Mouse (Mus musculus): Measurements from ENCODE around the gene Tmprss7. TPM values are rescaled to one million over a fixed set of nuclear protein-coding genes. Genes with fewer than 3 reads are reported as not detected.

Tmprss7 gene
- polyA plus RNA-seq (2012; rRNA removed), result 4.4 TPM in 2 replicates

- Histone ChIP-seq H3K4me3 (ENCODE audit: insufficient read depth, low read length) (no peak within 1 kb of the TSS), H3K4me1 (ENCODE audit: control insufficient read depth, insufficient read depth, low read length) (peaks cover 11% of the 10 kb centered on the region), H3K27ac (ENCODE audit: insufficient read depth, low read length) (peak within 1 kb of the TSS; percentile 68; the same call in 1 of the 2 replicates)
- TF ChIP-seq CTCF (IDR thresholded peaks at IDR 0.05; ENCODE audit: extremely low read depth, insufficient read depth, low read length) (no peak), POLR2A (IDR thresholded peaks at IDR 0.05; ENCODE audit: extremely low read depth, insufficient read depth, low read length) (no peak)
Observed at GRCm38 (mm10) chr16:45693558-45693957, at the start of gene Tmprss7. Gene Tmprss7, minus strand, starts transcription at chr16:45693658.

- Histone ChIP-seq H3K4me1 (ENCODE audit: control insufficient read depth, insufficient read depth, low read length) (no peaks in the 10 kb centered on the region), H3K27ac (ENCODE audit: insufficient read depth, low read length) (peak within 1 kb of the TSS; percentile 95), H3K4me3 (ENCODE audit: insufficient read depth, low read length) (peak within 1 kb of the TSS; percentile 85)
- TF ChIP-seq CTCF (IDR thresholded peaks at IDR 0.05; ENCODE audit: extremely low read depth, insufficient read depth, low read length) (no peak), POLR2A (IDR thresholded peaks at IDR 0.05; ENCODE audit: extremely low read depth, insufficient read depth, low read length) (peak; percentile 88)
Observed at GRCm38 (mm10) chr16:45742615-45743476, 49.4 kb upstream of the Tmprss7 start, which contains the start of gene Abhd10. Gene Abhd10, minus strand, starts transcription at chr16:45742955.

- TF ChIP-seq CTCF (IDR thresholded peaks at IDR 0.05; ENCODE audit: extremely low read depth, insufficient read depth, low read length), result no peak
- no peak for TF ChIP-seq POLR2A (IDR thresholded peaks at IDR 0.05; ENCODE audit: extremely low read depth, insufficient read depth, low read length)
- Histone ChIP-seq H3K27ac (ENCODE audit: insufficient read depth, low read length) (no peak overlapping the region), H3K4me3 (ENCODE audit: insufficient read depth, low read length) (no peak overlapping the region), H3K4me1 (ENCODE audit: control insufficient read depth, insufficient read depth, low read length) (no peaks in the 10 kb centered on the region)
Observed at GRCm38 (mm10) chr16:45737880-45738279, 44.4 kb upstream of the Tmprss7 start.

- TF ChIP-seq POLR2A (IDR thresholded peaks at IDR 0.05; ENCODE audit: extremely low read depth, insufficient read depth, low read length), result no peak
- no peak for TF ChIP-seq CTCF (IDR thresholded peaks at IDR 0.05; ENCODE audit: extremely low read depth, insufficient read depth, low read length)
Observed at GRCm38 (mm10) chr16:45736724-45737123, 43.3 kb upstream of the Tmprss7 start.

GRCm38 (mm10) chr16:45729163-45729562, 35.7 kb upstream of the Tmprss7 start:
- H3K4me1 ChIP-seq (ENCODE audit: control insufficient read depth, insufficient read depth, low read length), result no peaks in the 10 kb centered on the region
- peak overlapping the region; percentile 38; the same call in 1 of the 2 replicates for H3K27ac ChIP-seq (ENCODE audit: insufficient read depth, low read length)
- no peak overlapping the region for H3K4me3 ChIP-seq (ENCODE audit: insufficient read depth, low read length)
- no peak for TF ChIP-seq POLR2A (IDR thresholded peaks at IDR 0.05; ENCODE audit: extremely low read depth, insufficient read depth, low read length)
- no peak for TF ChIP-seq CTCF (IDR thresholded peaks at IDR 0.05; ENCODE audit: extremely low read depth, insufficient read depth, low read length)

More at GRCm38 (mm10) chr16:45736724-45737123, 43.3 kb upstream of the Tmprss7 start:
- H3K27ac ChIP-seq (ENCODE audit: insufficient read depth, low read length), result no peak overlapping the region
- H3K4me3 ChIP-seq (ENCODE audit: insufficient read depth, low read length), result no peak overlapping the region
- H3K4me1 ChIP-seq (ENCODE audit: control insufficient read depth, insufficient read depth, low read length), result no peaks in the 10 kb centered on the region

GRCm38 (mm10) chr16:45724742-45725102, 31.3 kb upstream of the Tmprss7 start:
- Histone ChIP-seq H3K4me1 (ENCODE audit: control insufficient read depth, insufficient read depth, low read length) (peaks cover 17% of the 10 kb centered on the region), H3K4me3 (ENCODE audit: insufficient read depth, low read length) (peak overlapping the region; percentile 87), H3K27ac (ENCODE audit: insufficient read depth, low read length) (peak overlapping the region; percentile 93)
- TF ChIP-seq CTCF (IDR thresholded peaks at IDR 0.05; ENCODE audit: extremely low read depth, insufficient read depth, low read length), result no peak
- TF ChIP-seq POLR2A (IDR thresholded peaks at IDR 0.05; ENCODE audit: extremely low read depth, insufficient read depth, low read length), result no peak

GRCm38 (mm10) chr16:45724061-45724741, 30.7 kb upstream of the Tmprss7 start, which contains the start of gene Tagln3:
Gene Tagln3, minus strand, starts transcription at chr16:45724608.
- TF ChIP-seq POLR2A (IDR thresholded peaks at IDR 0.05; ENCODE audit: extremely low read depth, insufficient read depth, low read length) (peak; percentile 64), CTCF (IDR thresholded peaks at IDR 0.05; ENCODE audit: extremely low read depth, insufficient read depth, low read length) (no peak)
- Histone ChIP-seq H3K4me3 (ENCODE audit: insufficient read depth, low read length) (peak within 1 kb of the TSS; percentile 87), H3K27ac (ENCODE audit: insufficient read depth, low read length) (peak within 1 kb of the TSS; percentile 93), H3K4me1 (ENCODE audit: control insufficient read depth, insufficient read depth, low read length) (peaks cover 17% of the 10 kb centered on the region)

GRCm38 (mm10) chr16:45723172-45723901, 29.9 kb upstream of the Tmprss7 start:
- Histone ChIP-seq H3K4me1 (ENCODE audit: control insufficient read depth, insufficient read depth, low read length) (peaks cover 17% of the 10 kb centered on the region), H3K27ac (ENCODE audit: insufficient read depth, low read length) (peak overlapping the region; percentile 93), H3K4me3 (ENCODE audit: insufficient read depth, low read length) (peak overlapping the region; percentile 87)
- TF ChIP-seq POLR2A (IDR thresholded peaks at IDR 0.05; ENCODE audit: extremely low read depth, insufficient read depth, low read length) (no peak), CTCF (IDR thresholded peaks at IDR 0.05; ENCODE audit: extremely low read depth, insufficient read depth, low read length) (no peak)

GRCm38 (mm10) chr16:45722460-45722951, 29.0 kb upstream of the Tmprss7 start:
- Histone ChIP-seq H3K4me3 (ENCODE audit: insufficient read depth, low read length) (peak overlapping the region; percentile 87), H3K27ac (ENCODE audit: insufficient read depth, low read length) (peak overlapping the region; percentile 93; the same call in 1 of the 2 replicates), H3K4me1 (ENCODE audit: control insufficient read depth, insufficient read depth, low read length) (peaks cover 17% of the 10 kb centered on the region)
- TF ChIP-seq CTCF (IDR thresholded peaks at IDR 0.05; ENCODE audit: extremely low read depth, insufficient read depth, low read length) (no peak), POLR2A (IDR thresholded peaks at IDR 0.05; ENCODE audit: extremely low read depth, insufficient read depth, low read length) (peak; percentile 39; the same call in 1 of the 2 replicates)
